Mouse (Mus musculus) liver, embryonic 16.5 days (tissue): ENCODE results near the gene Relb. TPM values are rescaled to one million over a fixed set of nuclear protein-coding genes. Genes with fewer than 3 reads are reported as not detected.
A peak's percentile ranks its signal among the peaks of the same experiment; 100 is the strongest.

Experiments
- ATAC-seq: fragments of 200-750 bp; cut with Nextera tagmentation; 2 replicates; pipeline ENCODE4 v1.8.0; 2017; ENCODE audit warnings: low read depth, mild to moderate bottlenecking, moderate number of reproducible peaks, moderate library complexity
- H3K27ac ChIP-seq: fragments of 300-500 bp; sonication (generic); 2 replicates; pipeline ENCODE4 v1.5.1; 2014; ENCODE audit warnings: mild to moderate bottlenecking, low read length
- H3K27me3 ChIP-seq: fragments of 300-500 bp; sonication (generic); 2 replicates; pipeline ENCODE4 v1.6.1; 2014; ENCODE audit warnings: low read depth, low read length, mixed read lengths; ENCODE audit not compliant: control insufficient read depth, insufficient read depth
- H3K36me3 ChIP-seq: fragments of 300-500 bp; sonication (generic); 2 replicates; pipeline ENCODE4 v1.6.1; 2014; ENCODE audit warnings: mild to moderate bottlenecking; ENCODE audit not compliant: control insufficient read depth, insufficient read depth
- H3K4me1 ChIP-seq: fragments of 300-500 bp; sonication (generic); 2 replicates; pipeline ENCODE4 v1.6.1; 2014; ENCODE audit warnings: low read depth, low read length, mixed read lengths; ENCODE audit not compliant: control insufficient read depth
- H3K4me2 ChIP-seq: fragments of 300-500 bp; sonication (generic); 2 replicates; pipeline ENCODE4 v1.6.1; 2014; ENCODE audit warnings: low read depth, low read length, mixed read lengths
- H3K4me3 ChIP-seq: fragments of 300-500 bp; sonication (generic); 2 replicates; pipeline ENCODE4 v1.5.1; 2014; ENCODE audit warnings: low read depth, mild to moderate bottlenecking, low read length
- H3K9ac ChIP-seq: fragments of 300-500 bp; sonication (generic); 2 replicates; pipeline ENCODE4 v1.6.1; 2014; ENCODE audit warnings: low read depth, low read length
- H3K9me3 ChIP-seq: fragments of 300-500 bp; sonication (generic); replicated peaks from 2 replicates; pipeline ENCODE4 v1.6.1; 2016; ENCODE audit warnings: low read length; ENCODE audit not compliant: control insufficient read depth
- WGBS: fragments of 180-500 bp; shearing (Covaris S2); extraction: QIAGEN DNeasy Blood & Tissue Kit; methylation state at CpG from one replicate; pipeline ENCODE4 v1.1.7; 2014; ENCODE audit not compliant: insufficient replicate concordance; 5-methylcytosine and 5-hydroxymethylcytosine counted together
- polyA plus RNA-seq: library from polyadenylated mRNA; unstranded; fragments of >200 nt; fragmentation: Nextera tagmentation; extraction: Ambion mirVana; gene quantifications from 2 replicates; pipeline ENCODE4 v1.2.1, GENCODE M21; 2015

Gene Relb
- 1.5 and 1.7 TPM in 2 replicates for polyA plus RNA-seq

DNA sequence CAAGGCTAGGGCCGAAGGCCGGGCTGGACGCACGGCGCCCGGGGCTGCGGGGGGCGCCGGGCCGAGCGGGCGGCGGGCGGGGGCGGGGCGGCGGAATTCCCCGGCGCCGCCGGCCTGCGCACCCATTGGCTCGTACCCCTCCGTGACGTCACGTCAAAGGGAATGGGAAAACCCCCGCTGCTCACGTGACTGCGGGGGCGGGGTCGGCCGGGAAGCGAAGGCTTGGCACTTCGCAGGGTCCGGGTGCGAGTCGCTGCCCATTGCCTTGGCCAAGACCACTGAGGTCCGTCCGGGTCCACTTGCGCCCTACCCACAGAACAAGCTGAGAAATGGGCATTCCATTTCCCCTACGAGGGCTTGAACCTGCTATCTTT, at the start of gene Relb:
Gene Relb (minus strand): TSS at position 78 of the 374 bp plus-strand sequence.
- Histone ChIP-seq H3K27ac (peak within 1 kb of the TSS; percentile 85), H3K4me2 (peak within 1 kb of the TSS; percentile 99), H3K27me3 (no peaks in the 10 kb centered on the region), H3K9ac (peak within 1 kb of the TSS; percentile 67), H3K4me3 (peak within 1 kb of the TSS; percentile 75), H3K4me1 (peaks cover 39% of the 10 kb centered on the region), H3K9me3 (no peaks in the 10 kb centered on the region), H3K36me3 (peaks cover 5% of the 10 kb centered on the region)
- under 1% methylated on average over 39 of the region's 41 CpGs for WGBS
- ATAC-seq, result peak; percentile 48

DNA sequence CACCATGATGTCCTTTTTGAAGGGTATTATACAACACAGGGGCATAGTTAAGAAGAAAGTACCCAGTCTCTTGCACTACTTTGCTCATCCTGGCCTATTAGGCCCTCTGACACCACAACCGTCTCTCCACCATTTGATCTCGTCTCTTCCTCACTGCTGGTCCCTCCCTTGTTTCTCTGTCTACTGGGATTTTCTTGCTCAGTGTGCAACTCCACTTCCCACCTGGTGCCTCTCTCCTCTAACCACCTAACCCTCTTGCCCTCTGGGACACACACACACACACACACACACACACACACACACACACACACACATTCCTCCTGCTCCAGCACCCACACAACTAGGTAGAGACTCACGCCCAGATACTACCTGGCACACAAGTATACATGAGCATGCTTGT, 49.7 kb upstream of the Relb start:
- peak overlapping the region; percentile 55; the same call in 1 of the 2 replicates for H3K27ac ChIP-seq
- 68% methylated on average over 3 of the region's 3 CpGs for WGBS
- no peak for ATAC-seq
- no peaks in the 10 kb centered on the region for H3K9me3 ChIP-seq
- H3K4me2 ChIP-seq, result peak overlapping the region; percentile 33
- peaks cover 10% of the 10 kb centered on the region for H3K4me1 ChIP-seq
- no peaks in the 10 kb centered on the region for H3K27me3 ChIP-seq
- H3K36me3 ChIP-seq, result no peaks in the 10 kb centered on the region
- H3K4me3 ChIP-seq, result no peak overlapping the region
- H3K9ac ChIP-seq, result no peak overlapping the region

GRCm38 (mm10) chr7:19677872-19678271, 48.6 kb upstream of the Relb start, which contains the start of gene Apoc2:
Gene Apoc2, minus strand, starts transcription at chr7:19677941.
- Histone ChIP-seq H3K36me3 (no peaks in the 10 kb centered on the region), H3K27ac (peak within 1 kb of the TSS; percentile 55), H3K4me2 (peak within 1 kb of the TSS; percentile 33), H3K9me3 (no peaks in the 10 kb centered on the region), H3K9ac (no peak within 1 kb of the TSS; the same call in 1 of the 2 replicates), H3K4me3 (no peak within 1 kb of the TSS), H3K4me1 (peaks cover 6% of the 10 kb centered on the region), H3K27me3 (no peaks in the 10 kb centered on the region)
- WGBS, result 61% methylated on average over 8 of the region's 8 CpGs
- ATAC-seq, result peak; percentile 22; the same call in 1 of the 2 replicates

DNA sequence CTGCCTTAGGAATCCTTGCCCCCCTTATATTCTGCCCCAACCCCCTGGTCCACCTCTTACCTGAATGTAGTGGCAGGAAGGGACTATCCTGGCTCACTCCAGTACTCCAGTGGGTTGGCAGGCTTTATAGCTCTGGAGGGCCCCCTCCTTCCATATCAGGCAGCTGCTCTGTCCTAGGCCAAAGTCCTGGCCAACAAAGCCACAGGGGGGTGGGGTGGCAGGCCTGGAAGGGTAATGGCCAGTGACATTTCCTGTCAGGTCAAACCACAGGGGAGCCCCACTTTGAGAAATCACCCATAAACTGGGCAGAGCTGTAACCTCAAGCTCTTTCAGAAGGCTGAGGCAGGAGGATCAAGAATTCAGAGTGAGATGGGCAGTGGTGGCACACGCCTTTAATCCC, 47.4 kb upstream of the Relb start:
- Histone ChIP-seq H3K9ac (no peak overlapping the region), H3K36me3 (no peaks in the 10 kb centered on the region), H3K27me3 (no peaks in the 10 kb centered on the region), H3K4me1 (no peaks in the 10 kb centered on the region), H3K9me3 (no peaks in the 10 kb centered on the region), H3K4me3 (peak overlapping the region; percentile 31), H3K27ac (peak overlapping the region; percentile 31), H3K4me2 (no peak overlapping the region)
- WGBS, result 52% methylated on average over 1 of the region's 1 CpGs
- peak; percentile 70 for ATAC-seq

GRCm38 (mm10) chr7:19675824-19676223, 46.6 kb upstream of the Relb start:
- Histone ChIP-seq H3K27ac (peak overlapping the region; percentile 65), H3K4me2 (no peak overlapping the region), H3K9ac (peak overlapping the region; percentile 16; the same call in 1 of the 2 replicates)

DNA sequence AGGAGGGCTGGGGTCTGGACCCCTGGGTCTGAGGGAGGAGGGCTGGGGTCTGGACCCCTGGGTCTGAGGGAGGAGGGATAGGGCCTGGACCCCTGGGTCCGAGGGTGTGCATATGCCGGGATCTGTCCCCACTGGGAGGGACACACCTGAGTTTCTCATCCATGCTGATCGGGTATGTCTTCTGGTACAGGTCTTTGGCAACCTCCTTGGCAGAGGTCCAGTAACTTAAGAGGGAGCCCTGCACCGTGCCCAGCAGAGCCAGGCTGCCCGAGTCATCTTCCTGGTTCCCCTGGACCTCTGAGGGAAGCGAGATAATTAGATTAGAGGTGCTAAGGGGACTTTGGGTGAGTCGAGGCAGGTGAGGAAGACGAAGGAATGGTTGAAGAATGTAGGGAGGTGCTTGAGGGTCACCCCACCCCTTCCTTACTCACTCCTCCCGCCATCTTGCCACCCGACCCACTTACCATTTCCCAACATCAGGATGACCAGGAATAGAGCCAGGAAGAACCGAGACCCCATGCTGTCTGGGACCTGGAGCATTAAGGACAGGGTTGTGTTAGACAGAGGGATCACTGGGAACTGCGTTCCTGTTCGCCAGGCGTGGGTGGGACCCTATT, 44.0 kb upstream of the Relb start:
- no peaks in the 10 kb centered on the region for H3K27me3 ChIP-seq
- no peak for ATAC-seq
- H3K4me1 ChIP-seq, result peaks cover 9% of the 10 kb centered on the region
- H3K9me3 ChIP-seq, result no peaks in the 10 kb centered on the region
- WGBS, result 54% methylated on average over 14 of the region's 14 CpGs
- no peaks in the 10 kb centered on the region for H3K36me3 ChIP-seq
- no peak overlapping the region for H3K27ac ChIP-seq
- no peak overlapping the region for H3K4me2 ChIP-seq
- no peak overlapping the region for H3K9ac ChIP-seq
- no peak overlapping the region for H3K4me3 ChIP-seq

More at GRCm38 (mm10) chr7:19675824-19676223, 46.6 kb upstream of the Relb start:
- peak overlapping the region; percentile 31 for H3K4me3 ChIP-seq
- no peaks in the 10 kb centered on the region for H3K4me1 ChIP-seq
- H3K9me3 ChIP-seq, result no peaks in the 10 kb centered on the region
- peak; percentile 37 for ATAC-seq
- 59% methylated on average over 10 of the region's 10 CpGs for WGBS
- no peaks in the 10 kb centered on the region for H3K36me3 ChIP-seq
- no peaks in the 10 kb centered on the region for H3K27me3 ChIP-seq

DNA sequence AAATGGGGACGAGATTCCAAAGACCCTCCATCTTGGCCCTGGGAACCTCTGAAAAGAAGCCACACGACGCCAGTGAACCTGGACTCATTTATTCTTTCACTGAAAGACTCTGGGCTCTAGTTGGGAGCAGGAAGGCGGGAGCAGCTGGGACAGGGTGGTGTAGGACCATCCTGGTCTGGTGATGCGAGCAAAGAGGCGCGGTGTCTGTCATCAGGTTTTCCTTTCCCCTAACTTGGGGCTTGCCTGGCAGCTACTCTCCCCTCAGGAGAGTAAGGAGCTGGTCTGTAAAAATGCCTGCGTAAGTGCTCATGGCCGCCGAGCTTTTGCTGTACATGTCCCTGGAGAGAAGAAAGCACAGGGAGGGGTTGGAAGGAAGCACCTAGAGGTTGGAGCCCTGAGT, 42.3 kb upstream of the Relb start:
- WGBS, result 69% methylated on average over 10 of the region's 10 CpGs
- Histone ChIP-seq H3K9me3 (no peaks in the 10 kb centered on the region), H3K36me3 (no peaks in the 10 kb centered on the region), H3K4me2 (no peak overlapping the region), H3K4me3 (no peak overlapping the region), H3K27ac (no peak overlapping the region), H3K9ac (no peak overlapping the region), H3K27me3 (no peaks in the 10 kb centered on the region), H3K4me1 (peaks cover 9% of the 10 kb centered on the region)
- no peak for ATAC-seq

GRCm38 (mm10) chr7:19668947-19669721, 39.9 kb upstream of the Relb start:
- no peaks in the 10 kb centered on the region for H3K9me3 ChIP-seq
- no peaks in the 10 kb centered on the region for H3K36me3 ChIP-seq
- peak overlapping the region; percentile 42 for H3K4me2 ChIP-seq
- H3K27ac ChIP-seq, result peak overlapping the region; percentile 88
- H3K4me3 ChIP-seq, result no peak overlapping the region
- ATAC-seq, result peak; percentile 42
- no peaks in the 10 kb centered on the region for H3K27me3 ChIP-seq
- 4% methylated on average over 10 of the region's 10 CpGs for WGBS
- H3K4me1 ChIP-seq, result peaks cover 18% of the 10 kb centered on the region
- peak overlapping the region; percentile 39; the same call in 1 of the 2 replicates for H3K9ac ChIP-seq

DNA sequence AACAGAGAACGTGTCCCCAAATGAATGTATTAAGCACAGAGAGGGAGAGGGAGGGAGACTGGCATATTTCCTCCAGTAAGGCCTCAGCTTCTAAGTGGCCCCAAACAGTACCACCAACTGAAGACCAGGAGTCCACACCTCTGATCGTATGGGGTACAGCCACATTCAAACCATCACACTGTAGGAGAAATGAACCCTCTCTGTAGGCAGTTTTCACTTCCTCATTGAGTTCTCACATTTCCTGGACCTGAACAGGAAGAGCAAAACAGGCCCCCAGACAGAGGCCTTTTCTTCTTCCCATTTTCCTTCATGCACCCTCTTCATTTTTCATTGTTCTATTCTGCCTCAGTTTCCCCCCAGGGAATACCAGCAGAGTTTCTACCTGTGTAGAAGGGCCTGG, 38.2 kb upstream of the Relb start:
- no peak for ATAC-seq
- Histone ChIP-seq H3K27me3 (no peaks in the 10 kb centered on the region), H3K27ac (peak overlapping the region; percentile 25), H3K4me2 (no peak overlapping the region), H3K9me3 (no peaks in the 10 kb centered on the region), H3K36me3 (no peaks in the 10 kb centered on the region), H3K4me3 (no peak overlapping the region), H3K4me1 (peaks cover 31% of the 10 kb centered on the region), H3K9ac (no peak overlapping the region)
- 45% methylated on average over 2 of the region's 2 CpGs for WGBS
